Mouse (Mus musculus) C2C12 (cell line): ENCODE results near the gene Clmp. TPM values are rescaled to one million over a fixed set of nuclear protein-coding genes. Genes with fewer than 3 reads are reported as not detected.

Experiments
- H3K27me3 ChIP-seq: one replicate; pipeline ENCODE4 v1.6.1; 2011; ENCODE audit not compliant: control insufficient read depth, insufficient read depth, insufficient read length
- H3K36me3 ChIP-seq: one replicate; pipeline ENCODE4 v1.6.1; 2011; ENCODE audit not compliant: control insufficient read depth, insufficient read depth
- H3K4me3 ChIP-seq: one replicate; pipeline ENCODE4 v1.5.1; 2011; ENCODE audit warnings: mild to moderate bottlenecking, control low read depth; ENCODE audit not compliant: poor library complexity, insufficient read depth, severe bottlenecking
- H3K79me2 ChIP-seq: one replicate; pipeline ENCODE4 v1.6.1; 2011; ENCODE audit not compliant: control insufficient read depth, insufficient read depth
- H3K79me3 ChIP-seq: one replicate; pipeline ENCODE4 v1.6.1; 2011; ENCODE audit warnings: low read depth, control low read depth
- H3ac ChIP-seq: one replicate; pipeline ENCODE3; 2011; ENCODE audit warnings: low read depth; ENCODE audit not compliant: control insufficient read depth, insufficient read length
- CEBPB ChIP-seq: IDR thresholded peaks from one replicate; pipeline ENCODE4 v1.6.1; 2011; ENCODE audit warnings: low read depth, mild to moderate bottlenecking, control low read depth, moderate library complexity
- CTCF ChIP-seq: IDR thresholded peaks from one replicate; pipeline ENCODE4 v1.5.1; 2011; ENCODE audit not compliant: control insufficient read depth, insufficient read depth, insufficient read length
- FOSL1 ChIP-seq: IDR thresholded peaks from one replicate; pipeline ENCODE4 v1.8.0; 2011; ENCODE audit warnings: mild to moderate bottlenecking, low read length; ENCODE audit not compliant: poor library complexity, insufficient read depth, severe bottlenecking
- MAX ChIP-seq: IDR thresholded peaks from one replicate; pipeline ENCODE4 v1.6.1; 2011; ENCODE audit warnings: mild to moderate bottlenecking, control low read depth
- MYOD1 ChIP-seq: IDR thresholded peaks from one replicate; pipeline ENCODE4 v1.6.1; 2011; ENCODE audit warnings: low read depth; ENCODE audit not compliant: control insufficient read depth, insufficient read length
- MYOG ChIP-seq: IDR thresholded peaks from one replicate; pipeline ENCODE4 v1.6.1; 2011; ENCODE audit not compliant: control insufficient read depth, insufficient read length; ENCODE audit errors: extremely low read depth
- USF1 ChIP-seq: IDR thresholded peaks from one replicate; pipeline ENCODE4 v1.6.1; 2011; ENCODE audit warnings: low read depth, mild to moderate bottlenecking, control low read depth, moderate library complexity
- polyA plus RNA-seq: library from polyadenylated mRNA; unstranded; fragments of >200 nt; fragmentation: generic; extraction: Trizol; gene quantifications from one replicate; pipeline ENCODE4 v1.2.1, GENCODE M21; 2012; ENCODE audit warnings: missing spikeins

The Clmp gene
- polyA plus RNA-seq, 1 experiment: 13.6 TPM

DNA sequence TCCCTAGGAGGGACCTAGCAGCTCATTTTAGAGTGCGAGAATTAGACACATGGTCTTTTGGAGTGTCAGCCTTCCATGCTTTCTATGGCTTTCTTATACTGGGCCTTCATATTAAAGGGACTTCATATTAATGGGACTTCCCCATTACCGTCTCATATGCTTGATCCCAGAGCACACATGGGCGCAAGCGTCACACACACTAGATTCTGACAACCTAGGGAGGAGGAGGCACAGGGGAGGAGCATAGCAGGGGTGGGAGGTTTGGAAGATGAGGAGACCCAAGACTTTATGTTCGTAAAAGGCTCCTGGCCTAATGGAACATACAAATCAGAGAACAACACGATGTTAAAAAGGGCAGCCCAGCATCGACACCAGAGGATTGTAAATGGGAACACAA lies 23.4 kb downstream of the Clmp start:
- H3K27me3 ChIP-seq: no peaks in the 10 kb centered on the region
- TF ChIP-seq MAX (no peak), USF1 (no peak), CEBPB (no peak), MYOG (no peak), CTCF (no peak), MYOD1 (no peak), FOSL1 (no peak)
- no peak overlapping the region for H3K4me3 ChIP-seq
- H3K79me2 ChIP-seq: no peaks in the 10 kb centered on the region
- no peaks in the 10 kb centered on the region for H3K36me3 ChIP-seq
- H3K79me3 ChIP-seq: no peaks in the 10 kb centered on the region
- H3ac ChIP-seq: no peak overlapping the region

DNA sequence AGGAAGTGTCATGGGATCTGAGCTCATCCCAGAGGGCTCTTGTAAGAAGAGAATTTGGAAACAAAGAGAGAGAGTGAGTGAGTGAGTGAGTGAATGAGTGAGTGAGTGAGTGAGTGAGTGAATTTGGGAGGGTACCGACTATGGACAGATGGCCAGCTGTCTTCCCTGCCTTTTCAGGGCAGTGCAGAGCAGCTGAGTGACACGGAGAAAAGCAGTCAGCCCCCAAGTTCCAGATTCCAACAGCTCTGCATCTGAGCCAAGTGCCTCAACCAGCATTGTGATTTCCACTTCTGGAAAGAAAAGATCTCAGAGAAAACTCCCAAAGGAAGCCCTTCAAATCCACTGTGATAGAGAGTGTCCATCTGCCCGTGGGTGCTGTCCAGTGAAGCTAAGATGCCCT lies 23.8 kb downstream of the Clmp start:
- TF ChIP-seq MYOG (no peak), USF1 (no peak), MYOD1 (no peak), MAX (no peak)
- H3K4me3 ChIP-seq: no peak overlapping the region
- H3K79me3 ChIP-seq: no peaks in the 10 kb centered on the region
- no peak overlapping the region for H3ac ChIP-seq
- no peaks in the 10 kb centered on the region for H3K27me3 ChIP-seq
- H3K79me2 ChIP-seq: no peaks in the 10 kb centered on the region
- H3K36me3 ChIP-seq: no peaks in the 10 kb centered on the region

GRCm38 (mm10) chr9:40709991-40710390 lies 24.2 kb downstream of the Clmp start:
- TF ChIP-seq MYOG (no peak), MAX (no peak), CTCF (no peak), USF1 (no peak), MYOD1 (no peak), FOSL1 (no peak), CEBPB (no peak)

DNA sequence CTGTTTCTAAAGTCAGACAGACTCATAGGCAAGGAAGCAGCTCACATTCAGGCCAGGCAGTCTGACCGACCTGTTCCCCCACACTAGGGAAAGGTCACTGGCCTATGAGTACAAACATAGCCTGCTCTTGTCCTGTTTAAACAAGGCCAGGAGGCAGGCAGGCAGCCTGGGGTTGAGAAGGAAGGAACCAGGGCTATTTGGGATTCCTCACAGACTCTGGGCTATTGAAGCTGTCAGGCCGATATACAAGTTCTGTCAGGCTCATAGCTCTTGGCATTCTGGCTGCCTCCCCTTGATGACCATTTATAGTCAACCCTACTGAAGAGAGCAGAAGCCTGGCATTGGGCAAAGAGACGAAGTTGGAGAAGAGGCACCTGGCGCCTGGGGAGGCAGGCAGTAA lies 25.9 kb downstream of the Clmp start:
- TF ChIP-seq CTCF: no peak
- TF ChIP-seq MYOG: no peak
- TF ChIP-seq USF1: no peak
- no peak for TF ChIP-seq MAX
- no peak for TF ChIP-seq CEBPB
- TF ChIP-seq MYOD1: no peak
- TF ChIP-seq FOSL1: no peak
- Histone ChIP-seq H3K4me3 (no peak overlapping the region), H3K79me3 (no peaks in the 10 kb centered on the region), H3K27me3 (no peaks in the 10 kb centered on the region), H3K79me2 (no peaks in the 10 kb centered on the region), H3K36me3 (no peaks in the 10 kb centered on the region), H3ac (no peak overlapping the region)

More at GRCm38 (mm10) chr9:40709991-40710390, 24.2 kb downstream of the Clmp start:
- Histone ChIP-seq H3ac (no peak overlapping the region), H3K27me3 (no peaks in the 10 kb centered on the region), H3K79me3 (no peaks in the 10 kb centered on the region), H3K36me3 (no peaks in the 10 kb centered on the region), H3K4me3 (no peak overlapping the region), H3K79me2 (no peaks in the 10 kb centered on the region)

GRCm38 (mm10) chr9:40717182-40717874 lies 31.6 kb downstream of the Clmp start:
- Histone ChIP-seq H3K36me3 (no peaks in the 10 kb centered on the region), H3K79me3 (no peaks in the 10 kb centered on the region), H3K4me3 (no peak overlapping the region), H3ac (no peak overlapping the region), H3K79me2 (no peaks in the 10 kb centered on the region), H3K27me3 (no peaks in the 10 kb centered on the region)
- TF ChIP-seq MAX: no peak
- no peak for TF ChIP-seq MYOG
- TF ChIP-seq FOSL1: no peak
- no peak for TF ChIP-seq CEBPB
- TF ChIP-seq MYOD1: no peak

GRCm38 (mm10) chr9:40717875-40718185 lies 32.1 kb downstream of the Clmp start:
- H3ac ChIP-seq: no peak overlapping the region
- no peaks in the 10 kb centered on the region for H3K79me3 ChIP-seq
- H3K27me3 ChIP-seq: no peaks in the 10 kb centered on the region
- H3K36me3 ChIP-seq: no peaks in the 10 kb centered on the region
- H3K79me2 ChIP-seq: no peaks in the 10 kb centered on the region
- TF ChIP-seq MYOG: no peak
- no peak for TF ChIP-seq CTCF
- no peak for TF ChIP-seq USF1
- no peak for TF ChIP-seq MYOD1
- no peak for TF ChIP-seq MAX
- TF ChIP-seq FOSL1: no peak
- TF ChIP-seq CEBPB: no peak
- H3K4me3 ChIP-seq: no peak overlapping the region
